Mouse (Mus musculus) megakaryocyte, adult 5-6 weeks (primary cell): ENCODE measurements around the gene Map3k14. TPM values are rescaled to one million over a fixed set of nuclear protein-coding genes. Genes with fewer than 3 reads are reported as not detected.
A peak's percentile ranks its signal among the peaks of the same experiment; 100 is the strongest.

ENCODE experiments used
- ATAC-seq: 2 replicates; pipeline ENCODE4 v1.8.0; 2016; ENCODE audit warnings: mild to moderate bottlenecking, inconsistent platforms; ENCODE audit not compliant: poor library complexity, severe bottlenecking
- total RNA-seq, 2 experiments: library from RNA; stranded (forward) in 1 of 2; stranded (reverse) in 1 of 2; fragments of 153-499, 151-499 nt in 1 of 2; fragments of 221-1000, 200-1000 nt in 1 of 2; gene quantifications; 2 replicates each; pipeline versions ENCODE4 v1.2.3 to v1.2.4; 2015 to 2017

Map3k14 gene
- total RNA-seq, 2 experiments from 2014 or later: 15.4 to 16.6 TPM

DNA sequence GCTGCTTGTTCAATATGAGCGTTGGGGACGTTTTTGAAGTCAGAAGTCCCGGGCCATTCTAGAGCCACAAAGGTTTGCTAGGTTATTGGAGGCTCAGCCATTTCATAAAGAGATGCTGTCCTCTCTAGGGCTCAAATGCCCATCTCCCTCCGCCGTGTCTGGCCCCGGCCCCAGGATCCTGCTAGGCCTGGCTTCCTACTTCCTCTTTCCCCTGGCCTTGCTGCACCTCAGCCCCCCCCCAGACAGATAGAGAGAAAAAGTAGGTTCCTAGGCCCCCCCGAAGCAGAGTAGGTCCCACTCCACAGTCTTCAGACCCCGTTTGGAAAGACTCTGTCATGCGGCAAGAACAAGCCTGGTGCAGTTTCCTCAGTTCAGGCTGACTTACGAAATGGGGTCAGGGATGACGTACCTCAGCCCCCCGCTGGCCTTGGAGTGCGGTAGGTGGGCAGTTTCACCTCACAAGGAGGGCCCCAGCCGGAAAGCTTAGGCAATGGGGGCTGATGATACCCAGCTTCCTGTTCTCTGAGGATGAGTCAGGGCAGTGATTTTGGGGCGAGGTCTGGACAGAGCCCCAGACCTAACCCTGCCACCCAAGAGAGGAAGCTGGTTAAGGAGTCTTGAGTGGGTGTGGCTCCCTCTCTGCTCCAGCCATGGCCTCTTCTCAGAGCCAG, 89.3 kb downstream of the Map3k14 start:
- peak; percentile 76 for ATAC-seq

DNA sequence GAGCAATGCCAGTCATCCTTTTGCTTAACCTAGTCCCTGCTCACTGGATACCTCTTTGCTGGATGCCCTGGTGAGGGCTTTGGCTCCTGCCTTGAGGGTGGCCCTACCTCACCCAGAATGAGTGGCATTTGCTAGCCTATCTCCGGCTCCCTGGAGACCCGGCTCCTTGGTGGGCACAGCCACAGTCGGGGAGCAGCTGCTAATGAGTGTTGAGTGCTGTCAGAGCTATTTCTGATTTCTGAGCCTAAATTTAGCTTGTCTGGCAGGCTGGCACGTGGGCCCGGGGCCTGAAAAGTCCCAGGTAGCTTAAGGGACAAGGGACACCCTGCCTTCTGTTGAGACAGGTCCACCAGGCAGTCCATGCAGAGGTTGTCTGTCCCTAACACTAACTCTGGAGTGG, 90.1 kb downstream of the Map3k14 start:
- no peak for ATAC-seq

DNA sequence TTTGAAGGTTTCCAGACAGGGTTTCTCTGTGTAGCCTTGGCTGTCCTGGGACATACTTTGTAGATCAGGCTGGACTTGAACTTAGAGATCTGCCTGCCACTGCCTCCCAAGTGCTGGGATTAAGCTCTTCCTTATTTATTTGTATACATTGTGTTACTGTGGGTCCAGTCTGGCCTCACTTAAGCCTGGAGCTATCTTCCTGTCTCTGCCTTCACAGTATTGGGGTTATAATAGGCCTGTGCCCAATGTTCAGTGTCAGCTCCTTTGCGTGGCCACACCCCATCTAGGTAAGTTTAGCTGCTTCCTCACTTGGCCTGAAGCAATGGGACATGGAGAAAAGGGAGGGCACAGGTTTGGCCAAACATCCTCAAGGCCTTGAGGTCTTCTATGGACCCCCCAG, 90.8 kb downstream of the Map3k14 start:
- no peak for ATAC-seq

DNA sequence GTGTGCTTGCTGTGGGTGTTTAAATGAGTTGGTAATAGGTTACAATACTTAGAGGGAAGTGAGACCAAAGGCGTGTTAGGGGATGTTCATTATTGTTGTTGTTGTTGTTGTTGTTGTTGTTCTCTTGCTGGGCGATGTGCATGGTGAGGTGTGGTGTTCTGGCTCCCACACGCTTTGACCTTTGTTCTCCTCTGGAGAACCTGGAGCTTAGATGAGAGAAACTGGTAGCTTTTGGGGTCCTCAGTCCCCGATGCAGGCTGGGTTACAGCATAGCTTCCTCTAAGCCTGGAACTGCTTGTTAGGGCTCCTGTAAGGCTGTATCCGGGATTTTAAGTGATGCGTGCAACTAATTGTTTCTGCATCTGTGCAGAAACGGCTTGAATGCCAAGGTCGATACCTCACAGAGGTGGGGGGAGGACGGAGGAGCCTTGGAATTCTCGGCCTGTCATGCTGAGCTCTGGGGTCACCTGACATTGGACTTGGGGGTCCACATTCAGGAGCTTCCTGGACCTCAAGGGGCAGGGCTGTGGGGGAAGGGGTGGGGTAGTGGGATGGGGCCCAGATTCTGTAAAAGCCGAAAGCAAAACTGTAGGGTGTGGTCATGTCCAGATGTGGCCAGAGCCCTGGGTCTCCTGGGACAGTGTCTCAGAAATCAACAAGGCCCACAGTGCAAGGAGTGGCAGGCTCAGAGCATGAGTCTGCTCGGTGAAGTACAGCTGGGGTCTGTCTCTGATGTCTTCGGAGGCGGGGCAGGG, 91.4 kb downstream of the Map3k14 start:
- no peak for ATAC-seq

DNA sequence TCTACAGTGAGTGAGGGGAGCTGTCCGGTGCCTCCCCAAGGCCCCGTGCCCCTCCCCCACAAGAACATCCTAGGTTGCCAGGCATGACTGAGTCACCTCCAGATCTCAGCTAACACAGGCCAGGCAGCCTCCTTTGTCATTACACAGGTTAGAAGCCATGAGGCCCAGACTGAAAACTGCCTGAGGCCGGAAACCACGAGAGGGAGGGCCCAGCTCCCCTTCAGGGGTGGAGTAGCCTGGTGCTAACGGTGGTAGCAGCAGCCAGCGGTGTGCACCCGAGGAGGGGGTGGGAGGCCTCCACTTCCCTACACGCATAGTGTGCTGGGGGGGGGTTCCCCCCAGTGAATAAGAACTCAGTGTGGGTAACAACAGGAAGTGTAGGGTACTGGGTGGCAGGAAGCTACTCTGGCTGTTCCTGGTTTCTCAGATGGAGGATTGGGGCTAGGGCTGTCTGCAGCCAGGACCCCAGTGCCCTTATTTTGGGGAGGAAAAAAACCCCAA, 92.3 kb downstream of the Map3k14 start:
- peak; percentile 60 for ATAC-seq

DNA sequence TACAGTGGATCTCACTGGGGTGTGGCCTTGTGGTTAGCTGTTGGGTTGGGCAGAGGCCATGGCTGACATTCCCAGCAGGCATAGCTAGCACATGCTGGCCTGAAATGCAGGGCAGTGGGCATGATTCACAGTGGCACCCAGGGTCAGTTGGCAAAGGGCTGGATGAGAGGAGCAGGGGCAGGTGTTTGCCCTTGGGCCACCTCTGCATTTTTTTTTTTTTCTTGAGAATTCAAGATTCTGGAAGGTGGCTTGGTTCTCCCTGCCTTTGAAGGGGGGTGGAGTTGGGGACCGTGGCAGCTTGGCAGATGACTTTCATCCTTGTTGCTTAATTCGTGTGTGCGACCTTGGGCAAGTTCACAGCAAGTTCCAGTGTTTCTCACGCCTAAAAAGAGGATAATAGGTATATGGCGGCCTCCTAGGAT, 92.8 kb downstream of the Map3k14 start:
- no peak for ATAC-seq

DNA sequence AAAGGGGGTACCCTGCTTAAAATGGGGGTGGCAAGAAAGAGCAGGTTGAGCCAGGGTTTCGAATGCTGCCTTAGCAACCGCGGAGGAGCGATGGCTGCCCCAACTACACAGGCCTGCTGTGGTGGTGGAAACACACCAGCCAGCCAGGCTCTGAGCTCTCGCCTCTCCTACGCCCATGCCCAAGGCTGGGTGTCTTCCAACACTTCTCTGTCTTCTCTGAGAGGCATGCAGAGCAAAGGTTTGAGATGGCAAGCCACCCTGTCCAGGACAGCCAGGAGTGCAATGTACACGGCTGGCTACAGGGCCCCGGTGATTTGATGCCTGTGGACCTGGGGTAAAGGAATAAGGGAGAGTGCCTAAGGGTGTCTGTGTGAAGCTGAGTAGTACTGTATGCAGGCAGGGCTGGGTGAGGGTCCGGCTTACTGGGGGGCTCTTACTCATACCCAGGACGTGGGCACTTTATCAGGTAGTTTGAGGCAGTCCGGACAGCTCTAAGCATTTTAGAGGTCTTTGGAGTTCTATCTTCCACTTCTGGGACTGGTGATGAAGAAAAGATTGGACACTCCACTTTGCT, 93.4 kb downstream of the Map3k14 start:
- no peak for ATAC-seq

DNA sequence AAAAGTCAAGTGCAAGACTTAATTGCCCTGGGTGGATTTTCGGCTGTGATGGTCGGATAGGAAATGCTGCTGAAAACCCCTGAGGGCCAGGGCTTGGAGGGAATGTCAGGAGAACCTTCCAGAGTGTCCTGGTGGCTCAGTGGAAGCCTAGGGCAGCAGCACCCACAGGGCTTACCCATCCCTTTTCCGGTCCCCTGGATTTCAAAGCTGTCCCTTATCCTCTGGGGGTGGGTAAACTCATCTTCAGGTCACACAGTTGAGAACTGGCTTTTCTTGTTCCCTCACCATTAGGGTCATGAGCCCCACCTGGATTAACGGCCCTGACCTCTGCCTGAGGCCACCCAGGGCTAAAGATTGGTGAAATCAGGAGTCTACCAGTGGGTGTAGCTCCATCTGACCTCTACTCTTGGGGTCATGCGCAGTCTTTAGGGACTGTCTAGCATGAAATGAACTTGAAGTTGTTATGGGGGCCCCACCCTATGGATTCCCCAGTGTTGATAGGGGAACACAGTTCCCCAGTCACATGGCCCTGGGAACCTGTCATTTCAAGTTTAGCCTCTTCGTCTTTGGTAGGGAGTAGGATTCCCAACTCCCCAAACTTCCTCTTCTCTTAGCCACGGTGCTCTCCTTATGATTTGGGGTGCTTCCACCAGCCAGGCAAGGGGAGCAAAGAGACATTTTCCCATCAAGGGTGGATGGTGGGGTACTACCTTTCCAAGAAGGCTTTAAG, 94.1 kb downstream of the Map3k14 start:
- ATAC-seq: no peak

DNA sequence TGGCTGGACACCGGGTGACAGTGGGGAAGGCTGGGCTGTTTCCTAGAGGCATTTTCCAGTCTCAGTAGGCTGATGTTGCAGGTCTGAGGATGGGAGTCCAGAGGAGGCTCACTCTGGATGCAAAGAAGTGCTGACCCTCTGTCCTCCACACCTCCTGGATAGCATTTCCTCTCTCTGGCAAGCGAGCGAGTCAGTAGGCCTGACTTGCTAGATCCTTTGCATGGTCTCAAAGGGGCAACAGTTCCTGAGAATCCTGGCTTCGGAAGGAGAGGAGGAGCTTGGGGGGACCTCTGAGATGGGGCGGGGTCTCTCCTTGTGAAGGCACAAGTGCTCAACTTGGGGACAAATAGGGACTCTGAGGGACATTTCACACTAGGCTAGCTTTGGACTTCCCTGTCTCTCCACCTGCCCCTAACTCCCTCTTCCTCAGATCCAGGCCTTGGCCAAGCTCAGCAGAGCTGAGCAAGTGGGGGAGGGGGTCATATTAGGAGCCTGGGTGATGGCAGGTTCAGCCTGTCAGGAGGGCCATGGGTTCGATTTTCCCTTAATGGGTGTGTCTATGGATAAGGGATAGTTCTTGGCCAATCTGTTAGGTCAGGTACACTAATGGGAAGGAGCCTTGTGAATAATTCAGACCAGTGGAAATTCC, 94.8 kb downstream of the Map3k14 start:
- no peak for ATAC-seq

DNA sequence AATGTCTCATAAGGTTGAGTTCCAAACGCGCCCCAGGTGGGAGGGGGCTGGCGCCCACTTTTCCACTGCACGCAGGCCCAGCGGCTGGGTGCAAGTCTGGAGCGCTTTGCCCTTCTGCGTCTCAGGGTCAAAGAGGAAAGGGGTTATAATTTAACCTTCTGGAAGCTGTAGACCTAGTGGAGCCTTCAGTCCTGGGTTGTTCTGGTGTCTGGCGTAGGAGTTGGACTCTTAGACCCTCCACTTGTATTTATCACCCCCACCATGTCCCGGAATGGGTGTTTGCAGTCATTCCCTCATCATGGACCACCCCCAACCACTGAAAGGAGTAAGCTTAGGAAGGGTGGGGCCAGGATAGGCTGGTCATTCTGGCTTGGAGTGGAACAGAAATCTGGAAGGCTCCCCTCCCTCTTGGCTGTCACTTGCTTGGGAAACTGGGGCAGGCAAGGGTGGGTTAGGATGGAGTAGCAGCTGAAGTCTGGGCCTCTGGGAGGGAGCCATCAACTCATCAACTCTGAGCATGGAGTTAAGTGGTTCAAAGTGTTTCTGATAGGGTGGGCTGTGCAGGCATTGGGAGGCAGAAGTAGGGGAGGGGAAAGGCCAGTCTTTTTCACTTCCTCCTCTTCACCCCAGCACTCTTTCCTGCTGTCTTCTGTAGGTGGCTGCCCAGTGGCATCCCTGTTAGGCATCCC, 95.4 kb downstream of the Map3k14 start:
- ATAC-seq: peak; percentile 6

DNA sequence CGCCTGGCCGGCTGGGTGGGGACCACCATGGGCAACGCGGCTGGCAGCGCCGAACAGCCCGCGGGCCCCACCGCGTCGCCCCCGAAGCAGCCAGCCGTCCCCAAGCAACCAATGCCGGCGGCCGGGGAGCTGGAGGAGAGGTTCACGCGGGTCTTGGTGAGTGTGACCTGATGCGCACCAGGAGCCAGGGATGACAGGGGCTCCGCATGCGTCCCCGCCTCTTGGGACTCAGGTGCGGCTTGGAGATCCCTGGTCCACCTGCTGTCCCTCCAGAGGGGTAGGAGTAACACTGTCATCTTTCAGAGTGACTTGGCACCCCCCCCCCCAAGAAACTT, 96.0 kb downstream of the Map3k14 start:
- no peak for ATAC-seq

DNA sequence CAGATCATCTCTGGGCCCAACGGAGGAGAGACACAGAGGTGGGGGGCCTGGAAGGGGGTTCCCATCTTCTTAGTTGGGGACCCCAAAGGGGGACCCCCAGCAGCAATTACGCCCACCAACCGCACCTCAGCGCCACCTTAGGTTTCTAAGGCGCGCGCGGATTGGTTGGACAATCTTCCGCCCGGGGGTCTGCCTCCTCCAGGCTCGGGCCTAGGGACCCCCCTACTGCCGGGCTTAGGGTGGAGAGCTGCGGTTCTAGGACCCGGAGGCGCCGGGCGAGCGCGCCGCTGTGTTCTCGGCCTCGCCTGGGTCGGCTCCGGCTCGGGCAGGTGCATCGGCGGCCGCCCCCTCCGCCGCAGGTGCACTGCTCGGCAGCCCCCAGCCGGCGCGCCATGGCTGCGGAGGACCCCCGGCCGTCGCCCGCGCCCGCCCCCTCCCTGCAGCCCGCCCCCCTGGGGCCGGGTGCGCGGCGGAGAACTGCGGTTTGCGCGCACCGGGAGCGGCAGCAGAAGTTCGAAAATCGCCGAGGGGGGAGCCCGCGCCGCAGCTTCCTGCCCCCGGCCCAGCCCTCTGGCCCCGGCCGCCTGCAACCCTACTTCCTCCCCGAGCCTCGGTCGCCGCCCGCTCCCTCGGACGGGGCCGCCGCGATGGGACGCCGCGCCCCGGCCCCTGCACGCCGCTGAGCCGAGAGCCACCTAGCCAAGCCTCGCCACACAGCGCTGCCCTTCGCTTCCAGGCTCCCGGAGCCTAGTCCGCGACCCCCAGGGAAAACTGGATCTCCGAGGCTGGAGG, 96.6 kb downstream of the Map3k14 start, which contains the start of gene Fmnl1:
Gene Fmnl1, plus strand, starts transcription at position 614 of the 792 bp plus-strand sequence.
- peak; percentile 58 for ATAC-seq

DNA sequence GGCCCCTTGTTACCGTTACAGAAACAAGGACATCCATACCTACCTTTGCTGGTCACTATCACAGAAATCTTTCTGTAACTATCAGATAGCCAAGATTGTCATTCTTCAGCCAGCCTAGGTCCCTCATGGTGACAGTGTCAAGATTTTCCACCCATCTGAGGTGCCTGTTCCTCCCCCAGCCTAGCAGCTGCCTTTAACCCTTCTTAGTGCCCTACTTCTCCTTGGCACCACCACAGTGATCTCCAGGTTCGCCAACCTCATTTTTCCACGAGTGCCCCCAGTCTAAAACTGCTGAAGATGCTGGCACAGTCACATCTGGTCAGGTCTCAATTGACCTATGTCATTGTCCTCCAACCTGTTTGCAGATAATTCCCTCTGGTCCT, 97.2 kb downstream of the Map3k14 start:
- no peak for ATAC-seq

Other genes with a start within 250 kb of the Map3k14 start
- gene Nmt1, start 239.3 kb downstream of the Map3k14 start, total RNA-seq (2015): 41.5 and 41.7 TPM in 2 replicates
- 35.0 and 40.9 TPM in 2 replicates for gene Nmt1, start 239.3 kb downstream of the Map3k14 start, total RNA-seq (2017)
- 20.5 and 20.7 TPM in 2 replicates for gene Dcakd, start 239.1 kb downstream of the Map3k14 start, total RNA-seq (2015)
- 6.8 and 9.3 TPM in 2 replicates for gene Dcakd, start 239.1 kb downstream of the Map3k14 start, total RNA-seq (2017)
- not detected in 2 replicates for gene Plcd3, start 165.8 kb downstream of the Map3k14 start, total RNA-seq (2015)
- not detected in 2 replicates for gene Plcd3, start 165.8 kb downstream of the Map3k14 start, total RNA-seq (2017)
- 3.2 and 6.2 TPM in 2 replicates for gene Acbd4, start 165.8 kb downstream of the Map3k14 start, total RNA-seq (2015)
- 9.3 and 9.4 TPM in 2 replicates for gene Acbd4, start 165.8 kb downstream of the Map3k14 start, total RNA-seq (2017)
- 10.1 TPM in 2 replicates for gene Hexim1, start 151.2 kb downstream of the Map3k14 start, total RNA-seq (2015)
- 17.0 and 24.6 TPM in 2 replicates for gene Hexim1, start 151.2 kb downstream of the Map3k14 start, total RNA-seq (2017)
- 0.25 and 1.8 TPM in 2 replicates for gene Hexim2, start 135.0 kb downstream of the Map3k14 start, total RNA-seq (2015)
- 1.0 and 2.1 TPM in 2 replicates for gene Hexim2, start 135.0 kb downstream of the Map3k14 start, total RNA-seq (2017)
- gene Fmnl1, start 96.4 kb downstream of the Map3k14 start, total RNA-seq (2015): 387 and 407 TPM in 2 replicates
- 126 and 152 TPM in 2 replicates for gene Fmnl1, start 96.4 kb downstream of the Map3k14 start, total RNA-seq (2017)
- gene 1700023F06Rik, start 58.9 kb downstream of the Map3k14 start, total RNA-seq (2015): not detected in 2 replicates
- not detected in 2 replicates for gene 1700023F06Rik, start 58.9 kb downstream of the Map3k14 start, total RNA-seq (2017)
- not detected in 2 replicates for gene Spata32, start 49.0 kb downstream of the Map3k14 start, total RNA-seq (2015)
- not detected in 2 replicates for gene Spata32, start 49.0 kb downstream of the Map3k14 start, total RNA-seq (2017)
- gene Arhgap27, start 96.2 kb upstream of the Map3k14 start, total RNA-seq (2015): 20.1 and 20.5 TPM in 2 replicates
- 20.1 and 21.9 TPM in 2 replicates for gene Arhgap27, start 96.2 kb upstream of the Map3k14 start, total RNA-seq (2017)
- 28.4 and 29.4 TPM in 2 replicates for gene Plekhm1, start 145.2 kb upstream of the Map3k14 start, total RNA-seq (2015)
- 8.3 and 12.7 TPM in 2 replicates for gene Plekhm1, start 145.2 kb upstream of the Map3k14 start, total RNA-seq (2017)
- not detected in 2 replicates for gene Lrrc37a, start 237.1 kb upstream of the Map3k14 start, total RNA-seq (2015)
- gene Lrrc37a, start 237.1 kb upstream of the Map3k14 start, total RNA-seq (2017): not detected in 2 replicates